Mouse (Mus musculus) CD4-positive helper T cell, adult 2 months (primary cell): Measurements from ENCODE around the gene St7l.

ENCODE experiments used
- DNase-seq: peaks from one replicate; pipeline ENCODE4 v3.0.0-alpha.2; 2012; ENCODE audit warnings: low read depth, missing footprints, low spot score

St7l gene

DNA sequence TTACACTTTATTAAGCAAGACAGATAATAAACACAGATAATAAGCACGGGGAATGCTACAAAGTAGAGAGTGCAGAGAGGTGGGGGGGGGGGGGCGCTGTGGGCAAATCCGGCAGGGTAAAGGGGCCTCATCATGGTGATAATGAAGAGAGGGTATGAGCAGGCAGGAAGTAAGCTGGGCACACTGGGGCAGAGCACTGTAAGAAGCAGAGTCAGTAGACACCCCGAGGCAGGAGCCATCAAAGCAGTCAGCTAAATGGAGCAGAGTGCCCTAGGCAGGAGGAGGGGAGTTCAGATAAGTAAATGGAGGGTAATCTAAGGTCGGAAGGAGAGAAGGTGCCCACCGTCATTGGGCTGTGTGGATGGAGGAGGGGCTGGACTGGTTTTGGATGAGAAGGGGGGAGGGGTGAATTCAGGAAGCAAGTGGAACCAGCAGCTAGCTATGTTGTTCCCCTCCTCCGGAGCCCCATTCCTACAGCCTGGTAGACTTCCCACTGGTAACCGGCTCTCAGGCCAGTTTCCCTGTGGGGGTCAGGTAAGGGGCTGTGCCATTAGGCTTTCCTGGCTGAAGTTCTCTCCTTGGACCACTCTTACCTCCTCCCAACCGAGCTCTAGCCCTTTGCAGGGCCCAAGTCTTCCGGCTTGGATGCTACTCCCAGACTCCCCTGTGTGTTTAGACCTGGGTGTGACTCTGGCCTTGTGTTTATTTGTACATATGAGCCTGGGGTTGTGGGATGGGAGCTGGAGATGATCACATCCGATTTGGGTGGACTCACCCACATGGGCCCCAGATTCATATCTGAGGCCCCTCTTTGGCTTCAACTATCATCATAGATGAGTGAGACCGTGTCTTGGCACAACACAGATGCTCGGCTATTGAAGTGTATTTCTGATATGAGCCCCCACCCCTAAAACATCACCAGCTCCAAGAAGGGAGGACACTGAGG lies 99.8 kb downstream of the St7l start:
- DNase-seq, result peak; percentile 46

GRCm38 (mm10) chr3:104965070-104965855 lies 101.5 kb downstream of the St7l start:
- DNase-seq, result no peak

DNA sequence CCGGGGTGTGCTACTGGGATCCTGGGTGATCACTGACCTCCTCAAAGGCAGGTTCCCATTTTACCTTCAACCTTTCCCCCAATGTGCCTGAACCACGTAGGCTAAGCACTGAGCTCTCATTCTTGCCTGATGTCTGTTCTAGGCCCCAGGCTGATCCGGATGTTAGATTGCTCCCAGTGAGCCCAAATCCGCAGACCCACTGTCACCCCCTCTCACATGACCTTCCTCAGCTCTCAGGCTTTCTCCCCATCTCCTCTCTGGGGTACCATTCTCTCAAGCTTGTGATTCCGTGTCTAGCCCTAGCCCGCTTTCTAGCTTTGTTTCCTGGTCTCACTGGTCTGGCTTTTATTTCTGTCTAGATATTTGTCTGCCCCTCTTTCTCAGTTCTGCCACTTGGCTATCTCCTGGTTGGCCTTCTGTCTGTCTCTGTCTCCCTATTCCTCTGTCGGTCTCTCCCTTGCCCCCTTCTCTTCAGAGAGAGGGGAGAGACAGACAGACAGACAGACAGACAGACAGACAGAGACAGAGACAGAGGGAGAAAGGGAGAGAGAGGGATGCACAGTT lies 102.3 kb downstream of the St7l start:
- DNase-seq, result no peak

GRCm38 (mm10) chr3:104967548-104968300 lies 103.9 kb downstream of the St7l start:
- peak; percentile 56 for DNase-seq
